Mouse (Mus musculus): ENCODE measurements around the gene Ubr3.

- TF ChIP-seq POLR2A (IDR thresholded peaks at IDR 0.05; ENCODE audit: borderline replicate concordance, low read depth, low read length): no peak
- no peak for TF ChIP-seq CTCF (IDR thresholded peaks at IDR 0.05; ENCODE audit: low read depth, low read length)
Observed at GRCm38 (mm10) chr2:69999097-69999770, 102.2 kb downstream of the Ubr3 start.
